Mouse (Mus musculus) embryonic facial prominence, embryonic 11.5 days (tissue): Measurements from ENCODE around the gene Olfr591. TPM values are rescaled to one million over a fixed set of nuclear protein-coding genes. Genes with fewer than 3 reads are reported as not detected.
"Not testable (repeated sequence)": the region's sequence is repeated elsewhere in the genome, so short reads cannot be mapped to it uniquely, and the experiment has no call there.

Experiments
- ATAC-seq: fragments of 200-750 bp; cut with Nextera tagmentation; replicated peaks from 2 replicates; pipeline ENCODE4 v1.8.0; 2017; ENCODE audit warnings: low read depth; ENCODE audit not compliant: insufficient number of reproducible peaks, low FRiP score, low TSS enrichment
- DNase-seq: peaks from one replicate; pipeline ENCODE4 v3.0.0-alpha.2; 2015; ENCODE audit warnings: low spot score
- H3K27ac ChIP-seq: fragments of 300-500 bp; sonication (generic); replicated peaks from 2 replicates; pipeline ENCODE4 v1.5.1; 2014; ENCODE audit warnings: mild to moderate bottlenecking, low read depth, low read length, control low read depth
- H3K27me3 ChIP-seq: fragments of 300-500 bp; sonication (generic); 2 replicates; pipeline ENCODE4 v1.6.1; 2014; ENCODE audit warnings: mild to moderate bottlenecking, low read length, moderate library complexity, mixed read lengths; ENCODE audit not compliant: control insufficient read depth, insufficient read depth
- H3K36me3 ChIP-seq: fragments of 300-500 bp; sonication (generic); replicated peaks from 2 replicates; pipeline ENCODE4 v1.6.1; 2014; ENCODE audit warnings: low read depth, mild to moderate bottlenecking, low read length, moderate library complexity, mixed read lengths; ENCODE audit not compliant: control insufficient read depth, insufficient read depth
- H3K4me1 ChIP-seq: fragments of 300-500 bp; sonication (generic); 2 replicates; pipeline ENCODE4 v1.6.1; 2014; ENCODE audit warnings: low read length, mixed read lengths; ENCODE audit not compliant: control insufficient read depth, insufficient read depth
- H3K4me2 ChIP-seq: fragments of 300-500 bp; sonication (generic); 2 replicates; pipeline ENCODE4 v1.6.1; 2014; ENCODE audit warnings: low read depth, mild to moderate bottlenecking, control low read depth, low read length, moderate library complexity
- H3K4me3 ChIP-seq: fragments of 300-500 bp; sonication (generic); 2 replicates; pipeline ENCODE4 v1.5.1; 2014; ENCODE audit warnings: low read depth, low read length, control low read depth
- H3K9ac ChIP-seq: fragments of 300-500 bp; sonication (generic); replicated peaks from 2 replicates; pipeline ENCODE4 v1.6.1; 2014; ENCODE audit warnings: mild to moderate bottlenecking, control low read depth, low read length
- H3K9me3 ChIP-seq: fragments of 300-500 bp; sonication (generic); replicated peaks from 2 replicates; pipeline ENCODE4 v1.6.1; 2016; ENCODE audit warnings: mild to moderate bottlenecking, low read length, inconsistent platforms, mixed read lengths; ENCODE audit not compliant: control insufficient read depth
- WGBS: fragments of 180-500 bp; shearing (Covaris S2); extraction: QIAGEN DNeasy Blood & Tissue Kit; methylation state at CpG from one replicate; pipeline ENCODE4 v1.1.7; 2014; 5-methylcytosine and 5-hydroxymethylcytosine counted together
- polyA plus RNA-seq: library from polyadenylated mRNA; unstranded; fragments of >200 nt; fragmentation: Nextera tagmentation; extraction: Ambion mirVana; gene quantifications from 2 replicates; pipeline ENCODE4 v1.2.1, GENCODE M21; 2014

The Olfr591 gene
- not detected in 2 replicates for polyA plus RNA-seq

DNA sequence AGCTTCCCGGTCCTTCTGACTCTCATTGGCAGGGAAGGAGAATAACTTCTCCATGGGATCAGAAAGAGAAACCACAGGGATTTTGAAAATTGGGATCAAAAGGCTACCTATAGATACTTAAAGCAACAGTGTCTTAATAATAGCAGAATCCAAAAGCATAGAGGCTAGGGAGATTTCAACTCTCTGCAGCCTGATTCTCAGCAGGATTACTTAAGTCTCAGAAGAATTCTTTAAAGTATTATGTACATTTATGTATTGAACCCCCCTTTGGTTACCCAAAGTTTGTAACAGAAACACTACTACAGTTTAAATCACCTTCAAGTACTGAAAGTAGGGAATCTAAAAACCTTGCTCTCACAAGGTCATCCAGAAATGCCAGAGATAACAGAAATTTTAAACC is at the start of gene Olfr591:
Olfr591 (minus strand) TSS at position 101 of the 400 bp plus-strand sequence.
- WGBS = 93% methylated on average over 1 of the region's 1 CpGs
- no peaks in the 10 kb centered on the region for H3K9me3 ChIP-seq
- no peak for ATAC-seq
- no peak for DNase-seq
- no peak within 1 kb of the TSS for H3K4me3 ChIP-seq
- H3K36me3 ChIP-seq = no peaks in the 10 kb centered on the region
- no peak within 1 kb of the TSS for H3K9ac ChIP-seq
- no peak within 1 kb of the TSS for H3K27ac ChIP-seq
- no peaks in the 10 kb centered on the region for H3K27me3 ChIP-seq
- no peak within 1 kb of the TSS for H3K4me2 ChIP-seq
- no peaks in the 10 kb centered on the region for H3K4me1 ChIP-seq

DNA sequence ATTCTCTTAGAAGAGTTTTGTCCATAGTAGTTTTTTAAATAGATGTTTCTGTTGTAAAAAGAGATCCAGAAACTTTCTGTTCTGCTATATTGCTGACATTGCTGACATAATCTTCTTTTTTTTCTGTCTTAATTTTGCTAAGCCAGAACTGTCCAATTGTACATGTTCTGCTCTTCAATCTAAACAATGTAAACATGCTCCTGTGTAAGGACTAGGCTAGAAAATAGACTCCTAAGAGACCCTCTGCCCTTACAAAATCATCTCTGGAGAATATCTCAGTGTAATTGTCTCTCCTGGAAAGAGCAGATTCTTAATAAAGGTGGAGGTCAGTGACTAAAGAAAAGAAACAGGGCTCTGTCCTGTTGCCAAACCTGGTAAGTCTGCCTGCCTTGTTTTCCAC is 38.6 kb upstream of the Olfr591 start, which contains the start of gene Olfr594:
Olfr594 (plus strand) TSS at position 301 of the 400 bp plus-strand sequence.
- no peak for ATAC-seq
- H3K4me2 ChIP-seq = no peak within 1 kb of the TSS

DNA sequence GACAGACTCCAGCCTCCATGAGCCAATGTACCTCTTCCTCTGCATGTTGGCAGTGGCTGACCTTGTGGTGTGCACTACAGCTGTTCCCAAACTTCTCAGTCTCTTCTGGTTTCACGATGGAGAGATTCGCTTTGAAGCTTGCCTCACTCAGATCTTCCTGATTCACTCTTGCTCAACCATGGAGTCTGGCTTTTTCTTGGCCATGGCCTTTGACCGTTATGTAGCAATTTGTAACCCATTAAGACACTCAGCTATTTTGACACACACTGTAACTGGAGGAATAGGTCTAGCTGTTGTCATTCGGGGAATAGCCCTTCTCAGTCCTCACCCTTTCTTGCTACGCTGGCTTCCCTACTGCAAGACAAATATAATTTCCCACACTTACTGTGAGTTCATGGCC is 33.9 kb upstream of the Olfr591 start:
- not testable (repeated sequence) for H3K9me3 ChIP-seq, H3K4me2 ChIP-seq, DNase-seq, H3K36me3 ChIP-seq, H3K4me3 ChIP-seq, H3K27me3 ChIP-seq, H3K4me1 ChIP-seq, ATAC-seq, H3K27ac ChIP-seq, H3K9ac ChIP-seq
- WGBS = 89% methylated on average over 5 of the region's 5 CpGs

More for the DNA sequence above, 38.6 kb upstream of the Olfr591 start, which contains the start of gene Olfr594:
- Histone ChIP-seq H3K27me3 (no peaks in the 10 kb centered on the region), H3K4me3 (no peak within 1 kb of the TSS), H3K9me3 (no peaks in the 10 kb centered on the region), H3K27ac (no peak within 1 kb of the TSS), H3K4me1 (no peaks in the 10 kb centered on the region), H3K9ac (no peak within 1 kb of the TSS), H3K36me3 (no peaks in the 10 kb centered on the region)
- no peak for DNase-seq

DNA sequence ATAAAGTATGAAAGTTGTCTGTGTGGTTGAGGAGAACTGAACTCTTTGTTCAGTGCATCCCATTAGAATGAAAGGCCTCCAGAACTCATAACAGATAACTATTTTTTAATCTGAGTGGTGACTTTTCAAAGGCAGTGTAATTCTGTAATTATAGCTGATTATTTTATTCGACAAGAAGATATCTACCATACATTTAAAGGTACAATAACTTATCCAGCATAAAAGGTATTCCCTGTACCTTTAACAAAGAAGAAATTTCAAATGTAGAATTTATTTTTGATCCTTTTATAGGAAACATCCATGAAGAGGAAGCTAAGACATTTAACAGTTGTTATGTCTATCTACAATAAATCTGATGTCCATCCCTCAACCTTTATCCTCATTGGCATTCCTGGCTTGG is 33.4 kb upstream of the Olfr591 start, which contains the start of gene Olfr593:
Olfr593 (plus strand) TSS at position 301 of the 400 bp plus-strand sequence.
- H3K4me3 ChIP-seq = no peak within 1 kb of the TSS
- WGBS = 80% methylated on average over 1 of the region's 1 CpGs
- no peak for ATAC-seq
- DNase-seq = no peak
- no peak within 1 kb of the TSS for H3K9ac ChIP-seq
- no peaks in the 10 kb centered on the region for H3K36me3 ChIP-seq
- H3K4me2 ChIP-seq = no peak within 1 kb of the TSS
- H3K4me1 ChIP-seq = no peaks in the 10 kb centered on the region
- no peaks in the 10 kb centered on the region for H3K27me3 ChIP-seq
- H3K9me3 ChIP-seq = no peaks in the 10 kb centered on the region
- H3K27ac ChIP-seq = no peak within 1 kb of the TSS

DNA sequence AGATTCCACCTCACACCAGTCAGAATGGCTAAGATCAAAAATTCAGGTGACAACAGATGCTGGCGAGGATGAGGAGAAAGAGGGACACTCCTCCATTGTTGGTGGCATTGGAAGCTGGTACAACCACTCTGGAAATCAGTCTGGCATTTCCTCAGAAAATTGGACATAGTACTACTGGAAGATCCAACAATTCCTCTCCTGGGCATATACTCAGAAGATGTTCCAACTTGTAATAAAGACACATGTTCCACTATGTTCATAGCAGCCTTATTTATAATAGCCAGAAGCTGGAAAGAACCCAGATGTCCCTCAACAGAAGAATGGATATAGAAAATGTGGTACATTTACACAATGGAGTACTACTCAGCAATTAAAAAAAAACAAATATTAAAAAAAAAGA is 6.4 kb upstream of the Olfr591 start, which contains the start of gene Olfr592:
Olfr592 (plus strand) TSS at position 301 of the 400 bp plus-strand sequence.
- not testable (repeated sequence) for ATAC-seq, H3K9me3 ChIP-seq, H3K4me1 ChIP-seq, DNase-seq, H3K4me2 ChIP-seq, H3K27ac ChIP-seq, H3K9ac ChIP-seq, H3K27me3 ChIP-seq, H3K36me3 ChIP-seq, H3K4me3 ChIP-seq
- WGBS = 82% methylated on average over 1 of the region's 1 CpGs

DNA sequence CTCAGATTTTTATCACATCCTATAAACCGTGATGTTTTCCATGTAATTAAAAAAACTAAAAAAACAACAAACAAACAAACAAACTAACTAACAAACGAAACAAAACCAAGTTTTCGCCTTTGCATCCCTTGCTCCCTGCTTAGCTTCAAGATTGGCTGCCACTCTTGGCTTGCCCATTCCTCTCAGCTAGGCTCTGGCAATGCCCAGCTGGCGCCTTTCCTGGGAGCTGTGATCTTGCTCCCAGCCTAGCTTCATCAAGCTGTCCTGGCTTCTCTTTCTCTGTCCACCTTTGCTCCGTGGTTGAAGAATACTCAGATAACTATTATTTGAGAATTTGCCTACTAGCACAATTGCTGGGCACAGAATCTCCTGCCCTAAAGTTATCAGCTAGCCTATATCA is 8.4 kb downstream of the Olfr591 start:
- DNase-seq (no peak), ATAC-seq (no peak)
- H3K9me3 ChIP-seq = no peaks in the 10 kb centered on the region
- H3K4me2 ChIP-seq = no peak overlapping the region
- H3K27ac ChIP-seq = no peak overlapping the region
- no peaks in the 10 kb centered on the region for H3K4me1 ChIP-seq
- H3K27me3 ChIP-seq = no peaks in the 10 kb centered on the region
- WGBS = 87% methylated on average over 5 of the region's 5 CpGs
- H3K4me3 ChIP-seq = no peak overlapping the region
- H3K36me3 ChIP-seq = no peaks in the 10 kb centered on the region
- H3K9ac ChIP-seq = no peak overlapping the region

DNA sequence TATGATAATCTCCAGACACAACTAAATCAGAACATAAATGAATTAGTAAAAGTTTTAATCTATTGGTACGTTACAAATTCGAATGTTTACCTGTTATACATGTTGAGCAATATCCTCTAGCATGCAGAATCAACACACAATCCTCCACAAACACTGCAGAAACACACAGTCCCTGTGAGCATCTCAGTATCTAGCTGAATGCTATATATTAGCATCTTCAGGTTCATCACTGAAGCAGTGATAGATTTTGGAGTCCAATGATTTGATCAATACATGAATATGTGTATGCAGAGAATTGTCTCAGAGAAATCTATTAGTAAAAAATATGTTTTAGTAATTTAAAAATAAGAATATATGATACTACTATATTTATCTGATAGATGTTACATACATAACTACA is 21.9 kb downstream of the Olfr591 start, which contains the start of gene Olfr589:
Olfr589 (minus strand) TSS at position 101 of the 400 bp plus-strand sequence.
- no peaks in the 10 kb centered on the region for H3K9me3 ChIP-seq
- no peak within 1 kb of the TSS for H3K9ac ChIP-seq
- H3K4me3 ChIP-seq = no peak within 1 kb of the TSS
- 68% methylated on average over 2 of the region's 2 CpGs for WGBS
- ATAC-seq = no peak
- no peaks in the 10 kb centered on the region for H3K36me3 ChIP-seq
- no peaks in the 10 kb centered on the region for H3K4me1 ChIP-seq
- no peak within 1 kb of the TSS for H3K27ac ChIP-seq
- no peak for DNase-seq
- no peaks in the 10 kb centered on the region for H3K27me3 ChIP-seq
- H3K4me2 ChIP-seq = no peak within 1 kb of the TSS

DNA sequence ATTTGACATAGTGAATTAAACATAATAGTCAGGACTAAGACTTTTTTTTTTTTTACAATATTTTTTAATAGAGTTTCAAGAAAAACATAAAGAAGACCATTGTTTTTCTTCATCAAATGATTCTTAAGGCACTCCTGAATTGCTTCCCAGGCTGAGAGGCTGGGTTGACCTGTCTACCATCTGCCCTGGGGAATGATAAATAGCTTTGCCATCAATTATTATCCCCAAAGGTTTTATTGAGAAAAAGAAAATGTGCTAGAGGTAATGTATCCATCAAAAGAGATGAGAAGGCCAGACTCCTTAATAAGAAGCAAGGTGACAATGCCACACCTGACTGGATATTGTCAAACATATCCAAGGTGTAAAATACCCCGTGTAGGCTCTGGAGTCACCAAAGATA is 37.6 kb downstream of the Olfr591 start, which contains the start of gene Olfr588-ps1:
Olfr588-ps1 (plus strand) TSS at position 301 of the 400 bp plus-strand sequence.
- H3K4me2 ChIP-seq = no peak within 1 kb of the TSS
- no peaks in the 10 kb centered on the region for H3K9me3 ChIP-seq
- H3K36me3 ChIP-seq = no peaks in the 10 kb centered on the region
- WGBS = 88% methylated on average over 1 of the region's 1 CpGs
- H3K4me1 ChIP-seq = no peaks in the 10 kb centered on the region
- no peak within 1 kb of the TSS for H3K4me3 ChIP-seq
- no peak for DNase-seq
- no peak within 1 kb of the TSS for H3K9ac ChIP-seq
- ATAC-seq = no peak
- H3K27me3 ChIP-seq = no peaks in the 10 kb centered on the region
- H3K27ac ChIP-seq = no peak within 1 kb of the TSS
